Mouse (Mus musculus) forebrain, embryonic 13.5 days (tissue): ENCODE results near the gene Myrip. TPM values are rescaled to one million over a fixed set of nuclear protein-coding genes. Genes with fewer than 3 reads are reported as not detected.
A peak's percentile ranks its signal among the peaks of the same experiment; 100 is the strongest.
"Not testable (repeated sequence)": the region's sequence is repeated elsewhere in the genome, so short reads cannot be mapped to it uniquely, and the experiment has no call there.

Experiments
- ATAC-seq: fragments of 200-750 bp; cut with Nextera tagmentation; 2 replicates; pipeline ENCODE4 v1.8.0; 2017
- H3K27ac ChIP-seq: fragments of 300-500 bp; sonication (generic); 2 replicates; pipeline ENCODE4 v1.5.1; 2015; ENCODE audit warnings: inconsistent platforms, mild to moderate bottlenecking, moderate library complexity
- H3K27me3 ChIP-seq: fragments of 300-500 bp; sonication (generic); 2 replicates; pipeline ENCODE4 v1.6.1; 2015; ENCODE audit warnings: mild to moderate bottlenecking, inconsistent platforms
- H3K36me3 ChIP-seq: fragments of 300-500 bp; sonication (generic); 2 replicates; pipeline ENCODE4 v1.6.1; 2015; ENCODE audit warnings: mild to moderate bottlenecking, inconsistent platforms; ENCODE audit not compliant: poor library complexity, severe bottlenecking
- H3K4me1 ChIP-seq: fragments of 300-500 bp; sonication (generic); 2 replicates; pipeline ENCODE4 v1.6.1; 2015; ENCODE audit warnings: inconsistent platforms
- H3K4me2 ChIP-seq: fragments of 300-500 bp; sonication (generic); 2 replicates; pipeline ENCODE4 v1.6.1; 2015; ENCODE audit warnings: inconsistent platforms, mild to moderate bottlenecking, moderate library complexity
- H3K4me3 ChIP-seq: fragments of 300-500 bp; sonication (generic); 2 replicates; pipeline ENCODE4 v1.5.1; 2015; ENCODE audit warnings: mild to moderate bottlenecking, inconsistent platforms
- H3K9ac ChIP-seq: fragments of 300-500 bp; sonication (generic); 2 replicates; pipeline ENCODE4 v1.6.1; 2015; ENCODE audit warnings: mild to moderate bottlenecking, inconsistent platforms
- H3K9me3 ChIP-seq: fragments of 300-500 bp; sonication (generic); replicated peaks from 2 replicates; pipeline ENCODE4 v1.6.1; 2016; ENCODE audit warnings: inconsistent platforms
- WGBS: fragments of 180-500 bp; shearing (Covaris S2); methylation state at CpG from one replicate; pipeline ENCODE4 v1.1.7; 2015; 5-methylcytosine and 5-hydroxymethylcytosine counted together
- polyA plus RNA-seq: library from polyadenylated mRNA; unstranded; fragments of >200 nt; fragmentation: Nextera tagmentation; extraction: Ambion mirVana; gene quantifications from 2 replicates; pipeline ENCODE4 v1.2.1, GENCODE M21; 2015

Myrip gene
- 1.0 and 1.1 TPM in 2 replicates for polyA plus RNA-seq

DNA sequence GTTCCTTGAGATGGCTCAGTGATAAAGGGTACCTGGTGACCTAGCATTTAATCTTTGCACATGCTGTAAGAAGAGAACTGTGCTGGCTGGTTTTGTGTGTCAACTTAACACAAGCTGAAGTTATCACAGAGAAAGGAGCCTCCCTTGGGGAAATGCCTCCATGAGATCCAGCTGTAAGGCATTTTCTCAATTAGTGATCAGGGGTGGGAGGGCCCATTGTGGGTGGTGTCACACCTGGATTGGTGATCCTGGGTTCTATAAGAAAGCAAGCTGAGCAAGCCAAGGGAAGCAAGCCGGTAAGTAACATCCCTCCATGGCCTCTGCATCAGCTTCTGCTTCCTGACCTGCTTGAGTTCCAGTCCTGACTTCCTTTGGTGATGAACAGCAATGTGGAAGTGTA, at the start of gene Myrip:
Gene Myrip, plus strand, starts transcription at position 301 of the 400 bp plus-strand sequence.
- H3K27me3 ChIP-seq = peaks cover 50% of the 10 kb centered on the region
- 82% methylated on average over 1 of the region's 1 CpGs for WGBS
- not testable (repeated sequence) for H3K9me3 ChIP-seq, H3K9ac ChIP-seq, H3K4me2 ChIP-seq, H3K36me3 ChIP-seq, H3K4me3 ChIP-seq, H3K27ac ChIP-seq, ATAC-seq
- peaks cover 17% of the 10 kb centered on the region for H3K4me1 ChIP-seq

GRCm38 (mm10) chr9:120259805-120260204, 41.5 kb upstream of the Myrip start:
- WGBS = 39% methylated on average over 8 of the region's 8 CpGs
- ATAC-seq = peak; percentile 64; the same call in 1 of the 2 replicates

DNA sequence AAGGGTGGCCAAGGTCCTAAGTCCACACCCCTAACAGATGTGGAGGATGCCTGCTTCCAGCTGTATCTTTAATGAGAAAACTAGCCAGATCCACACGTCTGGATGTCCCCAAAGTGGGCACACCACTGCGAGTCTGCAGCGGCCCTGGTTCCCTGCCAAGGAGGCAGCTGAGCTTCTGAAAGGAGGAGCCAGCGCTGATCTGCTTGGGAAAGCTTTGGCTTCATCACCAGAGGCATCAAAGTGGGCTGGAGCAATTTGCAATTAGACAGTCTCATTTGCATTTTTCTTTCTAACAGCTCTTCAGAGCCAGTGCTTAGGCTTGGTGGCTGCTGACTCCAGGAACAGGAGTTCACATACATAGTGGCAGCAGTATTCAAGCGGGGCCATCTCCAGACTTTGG, 37.3 kb upstream of the Myrip start:
- H3K4me3 ChIP-seq = no peak overlapping the region
- H3K9ac ChIP-seq = no peak overlapping the region; the same call in 1 of the 2 replicates
- H3K4me2 ChIP-seq = no peak overlapping the region
- 20% methylated on average over 5 of the region's 5 CpGs for WGBS
- H3K4me1 ChIP-seq = peaks cover 31% of the 10 kb centered on the region
- H3K27me3 ChIP-seq = no peaks in the 10 kb centered on the region
- H3K36me3 ChIP-seq = no peaks in the 10 kb centered on the region
- peak overlapping the region; percentile 41; the same call in 1 of the 2 replicates for H3K27ac ChIP-seq
- H3K9me3 ChIP-seq = no peaks in the 10 kb centered on the region
- peak; percentile 94 for ATAC-seq

More at GRCm38 (mm10) chr9:120259805-120260204, 41.5 kb upstream of the Myrip start:
- H3K27me3 ChIP-seq = no peaks in the 10 kb centered on the region
- no peak overlapping the region for H3K4me2 ChIP-seq
- no peaks in the 10 kb centered on the region for H3K9me3 ChIP-seq
- H3K27ac ChIP-seq = 0 out of 2 replicates have a peak overlapping the region, but pooled peaks have one; percentile 42
- no peak overlapping the region for H3K4me3 ChIP-seq
- no peaks in the 10 kb centered on the region for H3K36me3 ChIP-seq
- H3K9ac ChIP-seq = no peak overlapping the region
- peaks cover 31% of the 10 kb centered on the region for H3K4me1 ChIP-seq

DNA sequence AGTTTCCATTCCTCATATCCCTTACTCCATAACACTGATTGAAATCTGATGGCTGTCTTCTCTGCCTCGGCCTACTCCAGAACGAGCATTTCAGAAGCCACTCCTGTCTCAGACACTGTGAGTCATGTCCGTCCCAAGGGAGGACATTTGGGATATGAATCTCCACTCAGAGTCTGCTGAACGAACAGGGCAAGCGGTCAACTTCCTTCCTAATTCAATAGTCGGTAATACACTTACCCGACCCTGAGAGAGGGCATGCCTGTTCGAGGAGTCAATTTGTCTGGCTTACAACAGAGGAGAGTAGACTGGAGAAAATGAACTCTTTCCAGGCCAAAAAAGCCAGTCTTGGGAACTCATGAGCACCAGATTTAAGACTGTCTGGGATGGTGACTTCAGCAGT, 28.2 kb upstream of the Myrip start:
- no peaks in the 10 kb centered on the region for H3K27me3 ChIP-seq
- H3K4me3 ChIP-seq = no peak overlapping the region
- H3K36me3 ChIP-seq = no peaks in the 10 kb centered on the region
- H3K4me1 ChIP-seq = no peaks in the 10 kb centered on the region
- 83% methylated on average over 8 of the region's 8 CpGs for WGBS
- H3K4me2 ChIP-seq = no peak overlapping the region
- ATAC-seq = no peak
- no peak overlapping the region for H3K27ac ChIP-seq
- H3K9me3 ChIP-seq = no peaks in the 10 kb centered on the region
- no peak overlapping the region for H3K9ac ChIP-seq

GRCm38 (mm10) chr9:120275226-120275625, 26.1 kb upstream of the Myrip start:
- Histone ChIP-seq H3K4me2 (no peak overlapping the region), H3K4me1 (no peaks in the 10 kb centered on the region), H3K36me3 (no peaks in the 10 kb centered on the region), H3K4me3 (no peak overlapping the region), H3K9me3 (no peaks in the 10 kb centered on the region), H3K27me3 (no peaks in the 10 kb centered on the region), H3K9ac (no peak overlapping the region), H3K27ac (no peak overlapping the region)
- WGBS = 84% methylated on average over 7 of the region's 7 CpGs
- ATAC-seq = no peak

DNA sequence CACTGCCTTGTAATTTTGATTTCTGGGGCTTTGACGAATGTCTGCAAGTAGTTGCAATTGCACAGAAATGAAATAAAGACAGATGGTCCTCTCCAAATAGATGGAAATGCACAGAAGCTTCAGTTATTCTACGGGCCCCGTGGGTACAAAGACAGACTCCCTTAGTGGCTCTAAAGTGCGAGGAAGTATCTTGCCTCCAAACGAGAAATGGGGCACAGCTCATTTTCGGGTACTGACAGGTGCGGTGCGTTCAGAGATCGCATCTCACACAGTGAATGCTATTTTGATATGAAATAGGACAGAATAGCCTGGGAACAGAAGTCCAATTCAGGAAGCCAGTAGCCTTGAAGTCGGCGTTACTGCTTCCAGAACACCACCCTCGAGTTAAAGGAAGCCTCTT, 20.2 kb upstream of the Myrip start:
- Histone ChIP-seq H3K36me3 (no peaks in the 10 kb centered on the region), H3K4me3 (no peak overlapping the region), H3K27me3 (no peaks in the 10 kb centered on the region), H3K9ac (no peak overlapping the region), H3K27ac (no peak overlapping the region), H3K4me1 (no peaks in the 10 kb centered on the region), H3K4me2 (no peak overlapping the region), H3K9me3 (no peaks in the 10 kb centered on the region)
- 90% methylated on average over 12 of the region's 12 CpGs for WGBS
- ATAC-seq = no peak

DNA sequence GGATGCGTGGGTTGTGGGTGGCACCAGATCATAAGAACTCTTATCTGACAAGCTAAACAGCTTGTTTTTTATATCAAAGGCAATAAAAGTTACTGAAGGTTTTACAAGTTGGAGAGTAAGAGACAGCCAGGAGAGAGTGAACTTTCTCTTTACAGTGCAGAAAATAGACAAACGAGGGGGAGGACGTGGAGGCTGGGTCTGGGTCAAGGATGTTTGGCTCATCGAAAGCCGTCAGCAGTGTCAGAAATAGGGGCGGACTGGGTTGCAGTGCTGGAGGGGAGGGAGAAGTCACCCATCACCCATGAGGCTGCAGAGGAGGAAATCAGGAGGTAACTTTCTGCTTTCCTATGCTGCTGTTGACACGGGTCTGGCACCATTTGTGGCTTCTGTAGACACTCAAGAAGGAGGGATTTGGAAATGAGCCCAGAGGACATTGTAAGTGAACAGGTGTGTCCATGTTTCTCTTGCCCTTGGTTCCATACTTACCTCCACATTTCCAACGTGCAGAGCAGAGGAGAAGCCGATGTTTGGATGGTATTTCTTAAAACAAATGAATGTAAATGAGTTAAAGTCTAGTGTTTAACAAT, 18.8 kb upstream of the Myrip start:
- no peak overlapping the region for H3K4me2 ChIP-seq
- H3K4me1 ChIP-seq = no peaks in the 10 kb centered on the region
- H3K4me3 ChIP-seq = no peak overlapping the region
- no peaks in the 10 kb centered on the region for H3K9me3 ChIP-seq
- no peak overlapping the region for H3K27ac ChIP-seq
- no peaks in the 10 kb centered on the region for H3K27me3 ChIP-seq
- ATAC-seq = no peak
- 82% methylated on average over 9 of the region's 9 CpGs for WGBS
- no peaks in the 10 kb centered on the region for H3K36me3 ChIP-seq
- no peak overlapping the region for H3K9ac ChIP-seq

DNA sequence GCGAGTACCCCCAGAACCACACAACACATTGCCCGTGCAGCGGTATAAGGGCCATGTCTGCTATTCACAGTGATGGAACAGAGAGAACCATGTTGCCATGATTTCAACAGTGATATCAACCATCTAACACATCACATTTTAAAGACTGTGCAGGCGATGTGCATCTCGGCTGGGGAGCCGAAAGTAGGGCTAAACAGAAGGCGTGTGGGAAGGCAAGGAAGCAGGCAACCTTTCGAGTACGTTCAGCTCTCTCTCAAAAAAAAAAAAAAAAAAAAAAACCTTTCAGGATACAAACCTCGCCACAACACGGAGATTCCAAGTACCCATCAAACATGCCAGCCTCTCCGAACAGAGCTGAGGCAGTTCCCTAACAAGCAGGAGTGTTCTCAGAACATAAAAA, 17.8 kb upstream of the Myrip start:
- WGBS = 90% methylated on average over 12 of the region's 12 CpGs
- no peak for ATAC-seq

DNA sequence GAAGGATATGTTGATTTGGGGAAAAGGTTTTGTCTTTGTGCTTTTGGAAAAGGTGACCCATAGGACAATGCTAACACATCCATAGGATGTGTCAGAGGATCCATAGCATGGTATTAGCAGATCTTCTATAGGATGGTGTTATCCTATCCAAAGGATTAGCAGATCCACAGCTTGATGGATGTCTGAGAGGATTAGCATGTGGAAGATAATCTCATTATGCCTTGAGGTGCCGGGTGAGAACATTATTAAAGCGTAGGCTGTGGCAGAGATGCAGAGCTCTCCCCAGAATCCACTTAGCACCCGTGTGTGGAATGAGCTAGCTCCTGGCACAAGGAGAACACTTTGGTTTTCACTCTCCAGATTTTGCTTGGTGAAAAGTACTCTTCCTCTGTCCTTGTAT, 13.3 kb upstream of the Myrip start:
- H3K27ac ChIP-seq = no peak overlapping the region
- no peak for ATAC-seq
- H3K4me1 ChIP-seq = no peaks in the 10 kb centered on the region
- no peaks in the 10 kb centered on the region for H3K27me3 ChIP-seq
- WGBS = 15% methylated on average over 3 of the region's 3 CpGs
- no peak overlapping the region for H3K4me3 ChIP-seq
- H3K9me3 ChIP-seq = no peaks in the 10 kb centered on the region
- no peak overlapping the region for H3K4me2 ChIP-seq
- H3K36me3 ChIP-seq = no peaks in the 10 kb centered on the region
- H3K9ac ChIP-seq = no peak overlapping the region

More for the DNA sequence above, 17.8 kb upstream of the Myrip start:
- Histone ChIP-seq H3K27ac (no peak overlapping the region), H3K4me2 (no peak overlapping the region), H3K9me3 (no peaks in the 10 kb centered on the region), H3K27me3 (no peaks in the 10 kb centered on the region), H3K36me3 (no peaks in the 10 kb centered on the region), H3K4me1 (no peaks in the 10 kb centered on the region), H3K4me3 (no peak overlapping the region), H3K9ac (no peak overlapping the region)

DNA sequence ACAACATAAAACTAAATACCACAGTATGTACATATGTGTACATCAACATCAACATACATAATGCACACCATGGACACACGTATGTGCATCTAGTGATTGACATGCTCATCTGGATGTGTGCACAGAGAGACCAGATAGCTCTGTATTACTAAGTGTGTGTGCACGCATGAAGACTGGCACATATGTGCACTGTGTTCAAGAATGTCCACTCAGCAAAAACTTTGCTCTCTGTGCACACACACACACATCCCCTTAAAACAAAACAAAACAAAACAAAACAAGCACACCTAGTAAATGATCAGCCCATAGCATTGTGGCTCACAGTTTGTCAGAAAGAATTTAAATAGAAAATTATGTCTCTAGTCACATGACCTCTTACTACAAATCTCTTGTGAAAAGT, 10.9 kb upstream of the Myrip start:
- Histone ChIP-seq H3K9ac (no peak overlapping the region), H3K27me3 (no peaks in the 10 kb centered on the region), H3K9me3 (no peaks in the 10 kb centered on the region), H3K4me1 (no peaks in the 10 kb centered on the region), H3K4me3 (no peak overlapping the region), H3K27ac (no peak overlapping the region), H3K4me2 (no peak overlapping the region), H3K36me3 (no peaks in the 10 kb centered on the region)
- 91% methylated on average over 2 of the region's 2 CpGs for whole genome bisulfite sequencing
- ATAC-seq = no peak

DNA sequence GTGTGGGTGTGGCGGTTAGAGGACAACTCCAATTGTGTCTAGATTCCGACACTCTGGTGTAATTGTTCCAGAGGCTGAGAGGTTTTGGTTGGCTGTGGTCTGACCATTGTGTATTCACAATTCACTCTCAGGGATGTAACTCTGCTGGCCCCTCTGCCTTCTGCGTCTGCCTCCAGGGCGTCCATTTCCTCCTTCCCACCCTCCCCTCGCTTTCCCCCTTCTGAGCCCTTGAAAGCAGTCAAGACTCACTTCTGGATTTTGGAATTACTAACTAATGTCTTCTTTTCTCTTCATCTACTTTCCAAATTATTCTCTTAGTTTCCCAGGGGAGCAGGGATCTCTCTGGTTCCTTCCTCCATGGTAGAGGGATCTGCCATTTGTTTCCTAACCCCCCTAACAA, 8.8 kb upstream of the Myrip start:
- no peak overlapping the region for H3K4me3 ChIP-seq
- no peak overlapping the region for H3K4me2 ChIP-seq
- no peaks in the 10 kb centered on the region for H3K36me3 ChIP-seq
- no peak overlapping the region for H3K27ac ChIP-seq
- H3K9ac ChIP-seq = no peak overlapping the region
- no peaks in the 10 kb centered on the region for H3K27me3 ChIP-seq
- 61% methylated on average over 5 of the region's 5 CpGs for WGBS
- no peaks in the 10 kb centered on the region for H3K4me1 ChIP-seq
- no peaks in the 10 kb centered on the region for H3K9me3 ChIP-seq
- no peak for ATAC-seq

DNA sequence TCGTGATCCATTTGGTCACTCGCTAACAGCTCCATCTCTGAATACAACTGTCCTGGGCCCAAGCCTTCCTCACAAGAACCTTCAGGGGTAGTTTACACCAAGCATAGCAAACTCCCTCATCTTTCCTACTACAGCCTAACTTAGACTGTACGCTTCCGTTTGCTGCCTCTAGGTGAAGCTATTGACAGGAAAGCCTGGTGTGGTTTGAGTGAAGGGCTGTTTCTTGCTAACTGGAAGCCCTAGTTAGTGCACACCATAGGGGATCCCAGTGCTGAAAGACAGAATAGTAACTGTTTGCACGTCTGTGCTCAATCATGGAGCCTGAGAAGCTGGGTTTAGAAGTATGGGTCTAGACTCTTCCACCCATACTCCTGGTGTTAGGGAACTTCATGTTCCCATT, 5.8 kb upstream of the Myrip start:
- Histone ChIP-seq H3K4me3 (no peak overlapping the region), H3K36me3 (no peaks in the 10 kb centered on the region), H3K27ac (no peak overlapping the region), H3K9me3 (no peaks in the 10 kb centered on the region), H3K4me1 (no peaks in the 10 kb centered on the region), H3K9ac (no peak overlapping the region), H3K27me3 (no peaks in the 10 kb centered on the region), H3K4me2 (no peak overlapping the region)
- 83% methylated on average over 5 of the region's 5 CpGs for WGBS
- no peak for ATAC-seq

DNA sequence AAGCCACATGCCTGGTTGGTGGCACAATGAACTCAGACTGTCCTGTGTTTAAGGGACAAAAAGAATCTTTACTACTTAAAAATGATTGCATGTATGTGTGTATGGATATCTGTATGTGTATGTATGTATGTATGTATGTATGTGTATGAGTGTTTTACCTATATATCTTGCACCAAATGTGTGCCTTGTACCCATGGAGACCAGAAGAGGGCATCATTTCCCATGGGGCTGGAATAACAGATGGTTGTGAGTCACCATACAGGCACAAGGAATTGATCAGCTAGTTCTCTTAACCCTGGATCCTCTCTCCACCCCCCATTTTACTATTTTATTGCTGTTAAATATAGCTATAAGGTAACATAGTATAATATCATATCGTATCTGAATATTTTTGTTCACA, 4.4 kb upstream of the Myrip start:
- 82% methylated on average over 1 of the region's 1 CpGs for WGBS
- H3K27ac ChIP-seq = no peak overlapping the region
- H3K9ac ChIP-seq = no peak overlapping the region
- H3K4me2 ChIP-seq = no peak overlapping the region
- no peaks in the 10 kb centered on the region for H3K36me3 ChIP-seq
- no peak for ATAC-seq
- peaks cover 7% of the 10 kb centered on the region for H3K27me3 ChIP-seq
- H3K4me1 ChIP-seq = no peaks in the 10 kb centered on the region
- H3K4me3 ChIP-seq = no peak overlapping the region
- H3K9me3 ChIP-seq = peaks cover 4% of the 10 kb centered on the region; the same call in 1 of the 2 replicates
